Mouse (Mus musculus): ENCODE data around the gene Tgm4. TPM values are rescaled to one million over a fixed set of nuclear protein-coding genes. Genes with fewer than 3 reads are reported as not detected.

Tgm4 gene
- not detected for polyA plus RNA-seq (2014; fragmentation: Illumina TruSeq; extraction: RNeasy Lipid Tissue Mini Kit (QIAGEN cat#74804); ENCODE audit: low read depth, low replicate concordance)

GRCm38 (mm10) chr9:123034426-123034825 lies at the start of gene Tgm4:
TSS of gene Tgm4 (plus strand) at chr9:123034726.

GRCm38 (mm10) chr9:123020995-123021631 lies 13.4 kb upstream of the Tgm4 start, which contains the start of gene Tmem42:
TSS of gene Tmem42 (plus strand) at chr9:123021326.

GRCm38 (mm10) chr9:123112805-123113521 lies 78.4 kb downstream of the Tgm4 start, which contains the start of the genes Zdhhc3 and Exosc7:
TSS of gene Zdhhc3 (minus strand) at chr9:123113205.
TSS of gene Exosc7 (plus strand) at chr9:123113215.

Other genes with a start within 250 kb of the Tgm4 start
- gene Tcaim, start 229.2 kb upstream of the Tgm4 start, polyA plus RNA-seq (2014; fragmentation: Illumina TruSeq; extraction: RNeasy Lipid Tissue Mini Kit (QIAGEN cat#74804); ENCODE audit: low read depth, low replicate concordance) = 26.2 TPM
- gene Gm35549, start 190.7 kb upstream of the Tgm4 start, polyA plus RNA-seq (2014; fragmentation: Illumina TruSeq; extraction: RNeasy Lipid Tissue Mini Kit (QIAGEN cat#74804); ENCODE audit: low read depth, low replicate concordance) = not detected
- 56.2 TPM for gene Zfp445, start 168.7 kb upstream of the Tgm4 start, polyA plus RNA-seq (2014; fragmentation: Illumina TruSeq; extraction: RNeasy Lipid Tissue Mini Kit (QIAGEN cat#74804); ENCODE audit: low read depth, low replicate concordance)
- 19.9 TPM for gene Zkscan7, start 149.0 kb upstream of the Tgm4 start, polyA plus RNA-seq (2014; fragmentation: Illumina TruSeq; extraction: RNeasy Lipid Tissue Mini Kit (QIAGEN cat#74804); ENCODE audit: low read depth, low replicate concordance)
- 1.1 TPM for gene Zfp105, start 111.7 kb upstream of the Tgm4 start, polyA plus RNA-seq (2014; fragmentation: Illumina TruSeq; extraction: RNeasy Lipid Tissue Mini Kit (QIAGEN cat#74804); ENCODE audit: low read depth, low replicate concordance)
- gene 1110059G10Rik, start 83.7 kb upstream of the Tgm4 start, polyA plus RNA-seq (2014; fragmentation: Illumina TruSeq; extraction: RNeasy Lipid Tissue Mini Kit (QIAGEN cat#74804); ENCODE audit: low read depth, low replicate concordance) = 36.3 TPM
- 0.40 TPM for gene Kif15, start 83.7 kb upstream of the Tgm4 start, polyA plus RNA-seq (2014; fragmentation: Illumina TruSeq; extraction: RNeasy Lipid Tissue Mini Kit (QIAGEN cat#74804); ENCODE audit: low read depth, low replicate concordance)
- 7.2 TPM for gene Tmem42, start 13.4 kb upstream of the Tgm4 start, polyA plus RNA-seq (2014; fragmentation: Illumina TruSeq; extraction: RNeasy Lipid Tissue Mini Kit (QIAGEN cat#74804); ENCODE audit: low read depth, low replicate concordance)
- gene Zdhhc3, start 78.5 kb downstream of the Tgm4 start, polyA plus RNA-seq (2014; fragmentation: Illumina TruSeq; extraction: RNeasy Lipid Tissue Mini Kit (QIAGEN cat#74804); ENCODE audit: low read depth, low replicate concordance) = 12.8 TPM
- gene Exosc7, start 78.5 kb downstream of the Tgm4 start, polyA plus RNA-seq (2014; fragmentation: Illumina TruSeq; extraction: RNeasy Lipid Tissue Mini Kit (QIAGEN cat#74804); ENCODE audit: low read depth, low replicate concordance) = 14.1 TPM
- not detected for gene Clec3b, start 116.2 kb downstream of the Tgm4 start, polyA plus RNA-seq (2014; fragmentation: Illumina TruSeq; extraction: RNeasy Lipid Tissue Mini Kit (QIAGEN cat#74804); ENCODE audit: low read depth, low replicate concordance)
- 5.0 TPM for gene Cdcp1, start 181.3 kb downstream of the Tgm4 start, polyA plus RNA-seq (2014; fragmentation: Illumina TruSeq; extraction: RNeasy Lipid Tissue Mini Kit (QIAGEN cat#74804); ENCODE audit: low read depth, low replicate concordance)
- gene Tmem158, start 226.0 kb downstream of the Tgm4 start, polyA plus RNA-seq (2014; fragmentation: Illumina TruSeq; extraction: RNeasy Lipid Tissue Mini Kit (QIAGEN cat#74804); ENCODE audit: low read depth, low replicate concordance) = 0.29 TPM